Mouse (Mus musculus) right cerebral cortex, adult 2 months (tissue): ENCODE data around the gene Hivep1.

ENCODE experiments used
- DNase-seq, 2 experiments: peaks; one replicate each; pipeline ENCODE4 v3.0.0; 2021 to 2022; ENCODE audit warnings: low spot score in 2 of 2

Hivep1 gene

GRCm38 (mm10) chr13:42051961-42052695, at the start of gene Hivep1:
Gene Hivep1 (plus strand): TSS chr13:42052021.
- DNase-seq: peak; percentile 51 to 58

- no peak for DNase-seq
Measured at GRCm38 (mm10) chr13:42015484-42016045, 36.3 kb upstream of the Hivep1 start.

- no peak for DNase-seq
Measured at GRCm38 (mm10) chr13:42016218-42016617, 35.6 kb upstream of the Hivep1 start.

GRCm38 (mm10) chr13:42018356-42018755, 33.5 kb upstream of the Hivep1 start:
- no peak for DNase-seq

- DNase-seq: no peak
Measured at GRCm38 (mm10) chr13:42041203-42041602, 10.6 kb upstream of the Hivep1 start.

GRCm38 (mm10) chr13:42043431-42043830, 8.4 kb upstream of the Hivep1 start:
- DNase-seq: no peak

GRCm38 (mm10) chr13:42048991-42049773, 2.6 kb upstream of the Hivep1 start:
- peak; percentile 26 to 42 for DNase-seq

- DNase-seq: peak in 1 of 2 experiments; percentile 36
Measured at GRCm38 (mm10) chr13:42049774-42050125, 2.1 kb upstream of the Hivep1 start.

- no peak for DNase-seq
Measured at GRCm38 (mm10) chr13:42050160-42050559, 1.7 kb upstream of the Hivep1 start.

GRCm38 (mm10) chr13:42050880-42051201, 980 bp upstream of the Hivep1 start:
- DNase-seq: peak in 1 of 2 experiments; percentile 31

GRCm38 (mm10) chr13:42051202-42051906, 467 bp upstream of the Hivep1 start:
- peak; percentile 88 to 91 for DNase-seq

GRCm38 (mm10) chr13:42052696-42053541, 1.1 kb downstream of the Hivep1 start:
- peak; percentile 56 to 65 for DNase-seq

GRCm38 (mm10) chr13:42053656-42054055, 1.8 kb downstream of the Hivep1 start:
- no peak for DNase-seq

GRCm38 (mm10) chr13:42054138-42054537, 2.3 kb downstream of the Hivep1 start:
- no peak for DNase-seq

GRCm38 (mm10) chr13:42056712-42057332, 5.0 kb downstream of the Hivep1 start:
- no peak for DNase-seq

- no peak for DNase-seq
Measured at GRCm38 (mm10) chr13:42060846-42061630, 9.2 kb downstream of the Hivep1 start.

GRCm38 (mm10) chr13:42064257-42064656, 12.4 kb downstream of the Hivep1 start:
- DNase-seq: no peak

GRCm38 (mm10) chr13:42070236-42070635, 18.4 kb downstream of the Hivep1 start:
- no peak for DNase-seq

- DNase-seq: no peak
Measured at GRCm38 (mm10) chr13:42071011-42071410, 19.2 kb downstream of the Hivep1 start.

GRCm38 (mm10) chr13:42073285-42073684, 21.5 kb downstream of the Hivep1 start:
- no peak for DNase-seq
